ENCODE assay signal across 13 mouse cellular contexts in genomic region chr10:69584566-69584965, GRCm38 (mm10).
DNase-seq lines count a peak whose midpoint lies in the region; ATAC-seq lines count a peak whose summit lies in the region.
"Had no signal": no experiment of that assay in that cellular context is flagged by ENCODE, and none has a peak within 500 bp of the region (broad histone marks: within the 10 kb centered on the region; RNA-seq: fewer than 3 reads in every experiment).

No protein-coding gene starts in this region.

- no peaks in the 10 kb centered on the region for H3K9me3 ChIP-seq in forebrain, embryonic 13.5 days (replicated peaks)
- no peaks in the 10 kb centered on the region for H3K9me3 ChIP-seq in forebrain, embryonic 11.5 days (ENCODE audit: control insufficient read depth, low read length)
- H3K9me3 ChIP-seq in hindbrain, embryonic 14.5 days (ENCODE audit: control insufficient read depth, low read length), result no peaks in the 10 kb centered on the region
- no peaks in the 10 kb centered on the region for H3K9me3 ChIP-seq in neural tube, embryonic 12.5 days
- H3K9me3 ChIP-seq: liver, embryonic 12.5 days had no signal

- no peak for ATAC-seq in forebrain, embryonic 13.5 days
- no peak for ATAC-seq in forebrain, embryonic 11.5 days (replicated peaks; ENCODE audit: low FRiP score)
- ATAC-seq in hindbrain, embryonic 14.5 days (ENCODE audit: low FRiP score), result no peak
- peak; percentile 59; the same call in 1 of the 2 replicates for ATAC-seq in neural tube, embryonic 12.5 days (ENCODE audit: low FRiP score, low read depth)

- H3K9ac ChIP-seq in forebrain, embryonic 13.5 days, result no peak overlapping the region
- H3K9ac ChIP-seq in forebrain, embryonic 11.5 days (ENCODE audit: low read length), result no peak overlapping the region
- no peak overlapping the region for H3K9ac ChIP-seq in hindbrain, embryonic 14.5 days
- no peak overlapping the region for H3K9ac ChIP-seq in neural tube, embryonic 12.5 days
- H3K9ac ChIP-seq: liver, embryonic 12.5 days had no signal

- H3K4me3 ChIP-seq in forebrain, embryonic 13.5 days, result no peak overlapping the region
- no peak overlapping the region for H3K4me3 ChIP-seq in forebrain, embryonic 11.5 days (ENCODE audit: low read depth, low read length)
- H3K4me3 ChIP-seq in hindbrain, embryonic 14.5 days (replicated peaks; ENCODE audit: low read length), result no peak overlapping the region
- H3K4me3 ChIP-seq in neural tube, embryonic 12.5 days, result no peak overlapping the region
- H3K4me3 ChIP-seq: liver, embryonic 12.5 days had no signal

- H3K4me1 ChIP-seq in forebrain, embryonic 13.5 days, result peaks cover 20% of the 10 kb centered on the region
- H3K4me1 ChIP-seq in forebrain, embryonic 11.5 days (replicated peaks; ENCODE audit: control insufficient read depth, insufficient read depth, low read length), result no peaks in the 10 kb centered on the region
- H3K4me1 ChIP-seq in hindbrain, embryonic 14.5 days (replicated peaks; ENCODE audit: control insufficient read depth, insufficient read depth, low read length), result peaks cover 16% of the 10 kb centered on the region
- H3K4me1 ChIP-seq in neural tube, embryonic 12.5 days, result peaks cover 19% of the 10 kb centered on the region
- H3K4me1 ChIP-seq: liver, embryonic 12.5 days had no signal

- no peaks in the 10 kb centered on the region for H3K27me3 ChIP-seq in forebrain, embryonic 13.5 days
- no peaks in the 10 kb centered on the region for H3K27me3 ChIP-seq in forebrain, embryonic 11.5 days (ENCODE audit: control insufficient read depth, insufficient read depth, low read length)
- H3K27me3 ChIP-seq in hindbrain, embryonic 14.5 days (ENCODE audit: control insufficient read depth, insufficient read depth, low read length), result no peaks in the 10 kb centered on the region
- H3K27me3 ChIP-seq in neural tube, embryonic 12.5 days (replicated peaks), result no peaks in the 10 kb centered on the region
- H3K27me3 ChIP-seq: liver, embryonic 12.5 days had no signal

- no peak for DNase-seq in forebrain, embryonic 11.5 days (ENCODE audit: low spot score)
- peak; percentile 27 for DNase-seq in left cerebral cortex, postnatal 4 days
- no peak for DNase-seq in left cerebral cortex, postnatal 14 days (ENCODE audit: low spot score in 2 of 2)
- DNase-seq in hindbrain, embryonic 14.5 days (ENCODE audit: low spot score), result no peak
- no peak for DNase-seq in left cerebral cortex, postnatal 10 days (ENCODE audit: extremely low spot score in 1 of 2, low spot score in 2 of 2)
- DNase-seq in spleen, postnatal 14 days (ENCODE audit: low spot score in 2 of 2), result no peak
- DNase-seq: cerebellum, adult 18-20 months; gastrocnemius, postnatal 25 days; thymus, postnatal 36 days had no signal

- WGBS in forebrain, embryonic 13.5 days, result 81% methylated on average over 5 of the region's 5 CpGs
- WGBS in forebrain, embryonic 11.5 days, result 86% methylated on average over 5 of the region's 5 CpGs
- WGBS in hindbrain, embryonic 14.5 days, result 64% methylated on average over 5 of the region's 5 CpGs
- WGBS in neural tube, embryonic 12.5 days, result 72% methylated on average over 5 of the region's 5 CpGs

- intact Hi-C loops in left cerebral cortex, postnatal 4 days (cut with DNase I), result no loop called here
- intact Hi-C loops in left cerebral cortex, postnatal 14 days (cut with DNase I), result no loop called here
- intact Hi-C loops in left cerebral cortex, postnatal 10 days (cut with DNase I), result no loop called here

- no peak overlapping the region for H3K4me2 ChIP-seq in forebrain, embryonic 13.5 days
- no peak overlapping the region for H3K4me2 ChIP-seq in forebrain, embryonic 11.5 days (ENCODE audit: low read depth, low read length, severe bottlenecking)
- H3K4me2 ChIP-seq in hindbrain, embryonic 14.5 days (replicated peaks), result no peak overlapping the region
- H3K4me2 ChIP-seq in neural tube, embryonic 12.5 days (replicated peaks), result 0 out of 2 replicates have a peak overlapping the region, but pooled peaks have one; percentile 23
- H3K4me2 ChIP-seq: liver, embryonic 12.5 days had no signal

- no peaks in the 10 kb centered on the region for H3K36me3 ChIP-seq in forebrain, embryonic 13.5 days (ENCODE audit: poor library complexity, severe bottlenecking)
- no peaks in the 10 kb centered on the region for H3K36me3 ChIP-seq in forebrain, embryonic 11.5 days (ENCODE audit: control insufficient read depth, insufficient read depth, low read length)
- no peaks in the 10 kb centered on the region for H3K36me3 ChIP-seq in hindbrain, embryonic 14.5 days (replicated peaks; ENCODE audit: control insufficient read depth, insufficient read depth)
- H3K36me3 ChIP-seq in neural tube, embryonic 12.5 days, result 0 out of 2 replicates have a peak, but pooled peaks cover 2% of the 10 kb centered on the region
- H3K36me3 ChIP-seq: G1E; liver, embryonic 12.5 days had no signal

- H3K27ac ChIP-seq in forebrain, embryonic 13.5 days, result peak overlapping the region; percentile 48; the same call in 1 of the 2 replicates
- H3K27ac ChIP-seq in forebrain, embryonic 11.5 days (ENCODE audit: low read depth, low read length), result no peak overlapping the region
- peak overlapping the region; percentile 80 for H3K27ac ChIP-seq in hindbrain, embryonic 14.5 days
- no peak overlapping the region; the same call in 1 of the 2 replicates for H3K27ac ChIP-seq in neural tube, embryonic 12.5 days
- H3K27ac ChIP-seq: liver, embryonic 12.5 days had no signal

Comparison
In these comparisons a context has a peak if more than half of its experiments do, and no peak if none do; other contexts are left out.
1. H3K27ac ChIP-seq: peak in forebrain, embryonic 13.5 days (single experiment) and hindbrain, embryonic 14.5 days (single experiment); none in forebrain, embryonic 11.5 days (single experiment) and neural tube, embryonic 12.5 days (single experiment).